Mouse (Mus musculus) hindbrain, embryonic 14.5 days (tissue): ENCODE results near the gene Olfr1107. TPM values are rescaled to one million over a fixed set of nuclear protein-coding genes. Genes with fewer than 3 reads are reported as not detected.

Experiments
- ATAC-seq: fragments of 200-750 bp; cut with Nextera tagmentation; 2 replicates; pipeline ENCODE4 v1.8.0; 2017; ENCODE audit warnings: moderate number of reproducible peaks, mild to moderate bottlenecking, moderate TSS enrichment, moderate library complexity; ENCODE audit not compliant: low FRiP score
- DNase-seq: peaks from one replicate; pipeline ENCODE4 v3.0.0-alpha.2; 2015; ENCODE audit warnings: low spot score
- H3K27ac ChIP-seq: fragments of 300-500 bp; sonication (generic); 2 replicates; pipeline ENCODE4 v1.5.1; 2014; ENCODE audit warnings: mild to moderate bottlenecking, moderate library complexity
- H3K27me3 ChIP-seq: fragments of 300-500 bp; sonication (generic); 2 replicates; pipeline ENCODE4 v1.6.1; 2014; ENCODE audit warnings: mild to moderate bottlenecking, low read length, mixed read lengths; ENCODE audit not compliant: control insufficient read depth, insufficient read depth
- H3K36me3 ChIP-seq: fragments of 300-500 bp; sonication (generic); replicated peaks from 2 replicates; pipeline ENCODE4 v1.6.1; 2014; ENCODE audit not compliant: control insufficient read depth, insufficient read depth
- H3K4me1 ChIP-seq: fragments of 300-500 bp; sonication (generic); replicated peaks from 2 replicates; pipeline ENCODE4 v1.6.1; 2014; ENCODE audit warnings: antibody characterized with exemption, low read length, mixed read lengths; ENCODE audit not compliant: control insufficient read depth, insufficient read depth
- H3K4me2 ChIP-seq: fragments of 300-500 bp; sonication (generic); replicated peaks from 2 replicates; pipeline ENCODE4 v1.6.1; 2014; ENCODE audit warnings: mild to moderate bottlenecking, moderate library complexity
- H3K4me3 ChIP-seq: fragments of 300-500 bp; sonication (generic); replicated peaks from 2 replicates; pipeline ENCODE4 v1.5.1; 2014; ENCODE audit warnings: mild to moderate bottlenecking, low read length
- H3K9ac ChIP-seq: fragments of 300-500 bp; sonication (generic); 2 replicates; pipeline ENCODE4 v1.6.1; 2014
- H3K9me3 ChIP-seq: fragments of 300-500 bp; sonication (generic); 2 replicates; pipeline ENCODE4 v1.6.1; 2016; ENCODE audit warnings: low read length; ENCODE audit not compliant: control insufficient read depth
- WGBS: fragments of 180-500 bp; shearing (Covaris S2); extraction: QIAGEN DNeasy Blood & Tissue Kit; methylation state at CpG from one replicate; pipeline ENCODE4 v1.1.7; 2014; 5-methylcytosine and 5-hydroxymethylcytosine counted together
- polyA plus RNA-seq: library from polyadenylated mRNA; unstranded; fragments of >200 nt; fragmentation: Nextera tagmentation; extraction: Ambion mirVana; gene quantifications from 2 replicates; pipeline ENCODE4 v1.2.1, GENCODE M21; 2014

The Olfr1107 gene
- polyA plus RNA-seq, result not detected in 2 replicates

DNA sequence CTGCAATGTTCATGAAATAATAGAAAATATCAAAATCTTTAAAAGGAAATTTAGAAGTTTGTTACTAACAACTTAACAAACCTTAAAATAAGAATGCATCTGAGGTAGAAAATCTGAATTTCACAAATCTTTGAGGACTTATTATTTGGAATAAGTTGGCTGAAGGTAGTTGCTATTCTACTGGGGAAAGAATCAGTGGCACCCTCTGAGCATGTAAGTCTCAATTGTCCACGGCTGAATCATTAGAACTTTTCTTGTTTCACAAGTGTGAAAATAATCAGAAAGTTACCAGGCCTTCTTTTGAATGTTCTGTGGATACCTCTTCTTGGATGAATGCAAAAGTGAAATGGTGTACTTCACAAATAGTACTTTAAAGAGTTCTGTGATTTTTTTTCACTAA is at the start of gene Olfr1107:
Olfr1107 (minus strand) TSS at position 101 of the 400 bp plus-strand sequence.
- no peaks in the 10 kb centered on the region for H3K9me3 ChIP-seq
- no peak within 1 kb of the TSS for H3K9ac ChIP-seq
- ATAC-seq (no peak), DNase-seq (no peak)
- no peaks in the 10 kb centered on the region for H3K36me3 ChIP-seq
- no peaks in the 10 kb centered on the region for H3K4me1 ChIP-seq
- no peak within 1 kb of the TSS for H3K27ac ChIP-seq
- no peak within 1 kb of the TSS for H3K4me2 ChIP-seq
- no peaks in the 10 kb centered on the region for H3K27me3 ChIP-seq
- 78% methylated on average over 1 of the region's 1 CpGs for WGBS
- no peak within 1 kb of the TSS for H3K4me3 ChIP-seq

DNA sequence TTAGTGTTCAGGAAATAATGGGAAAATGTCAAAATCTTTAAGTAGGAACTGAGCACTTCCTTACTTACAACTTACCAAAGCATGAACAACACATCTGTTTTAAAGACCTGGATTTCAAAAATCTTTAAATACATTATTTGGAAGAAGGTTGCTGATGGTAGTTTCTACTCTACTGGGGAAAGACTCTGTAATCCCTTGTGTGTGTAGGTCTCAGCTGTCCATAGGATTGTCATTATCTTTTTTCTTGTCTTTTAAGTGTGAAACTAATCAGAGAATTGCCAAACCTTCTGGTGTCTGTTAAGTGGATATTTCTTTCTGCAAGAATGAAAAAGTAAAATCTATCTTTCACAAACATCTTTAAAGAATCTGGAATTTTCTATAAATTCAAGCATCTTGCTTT is 38.9 kb upstream of the Olfr1107 start, which contains the start of gene Olfr259:
Olfr259 (minus strand) TSS at position 101 of the 400 bp plus-strand sequence.
- Histone ChIP-seq H3K9me3 (no peaks in the 10 kb centered on the region), H3K9ac (no peak within 1 kb of the TSS), H3K27me3 (no peaks in the 10 kb centered on the region), H3K4me3 (no peak within 1 kb of the TSS), H3K4me1 (no peaks in the 10 kb centered on the region), H3K27ac (no peak within 1 kb of the TSS), H3K36me3 (no peaks in the 10 kb centered on the region), H3K4me2 (no peak within 1 kb of the TSS)
- ATAC-seq (no peak), DNase-seq (no peak)

DNA sequence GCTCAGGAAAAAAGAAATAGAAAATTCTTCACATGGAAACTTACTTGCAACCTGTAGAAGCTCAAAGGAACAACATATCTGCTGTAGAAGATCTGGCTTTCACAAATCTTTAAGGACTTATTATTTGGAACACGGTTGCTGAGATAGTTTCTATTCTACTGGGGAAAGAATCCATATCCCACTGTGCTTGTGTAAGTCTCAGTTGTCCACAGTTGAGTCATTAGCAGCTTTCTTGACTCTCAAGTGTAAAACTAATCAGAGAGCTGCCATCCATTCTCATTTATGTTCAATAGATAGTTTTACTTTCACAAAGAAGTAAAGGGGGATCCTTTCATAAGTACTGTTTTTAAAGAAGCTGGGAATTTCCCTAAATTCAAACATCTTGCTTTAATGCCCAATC is 20.3 kb upstream of the Olfr1107 start, which contains the start of gene Olfr1109:
Olfr1109 (minus strand) TSS at position 101 of the 400 bp plus-strand sequence.
- no peaks in the 10 kb centered on the region for H3K27me3 ChIP-seq
- H3K27ac ChIP-seq, result no peak within 1 kb of the TSS
- H3K9ac ChIP-seq, result no peak within 1 kb of the TSS
- DNase-seq (no peak), ATAC-seq (no peak)
- 70% methylated on average over 1 of the region's 1 CpGs for WGBS
- H3K36me3 ChIP-seq, result no peaks in the 10 kb centered on the region
- no peaks in the 10 kb centered on the region for H3K9me3 ChIP-seq
- H3K4me1 ChIP-seq, result no peaks in the 10 kb centered on the region
- H3K4me2 ChIP-seq, result no peak within 1 kb of the TSS
- no peak within 1 kb of the TSS for H3K4me3 ChIP-seq

DNA sequence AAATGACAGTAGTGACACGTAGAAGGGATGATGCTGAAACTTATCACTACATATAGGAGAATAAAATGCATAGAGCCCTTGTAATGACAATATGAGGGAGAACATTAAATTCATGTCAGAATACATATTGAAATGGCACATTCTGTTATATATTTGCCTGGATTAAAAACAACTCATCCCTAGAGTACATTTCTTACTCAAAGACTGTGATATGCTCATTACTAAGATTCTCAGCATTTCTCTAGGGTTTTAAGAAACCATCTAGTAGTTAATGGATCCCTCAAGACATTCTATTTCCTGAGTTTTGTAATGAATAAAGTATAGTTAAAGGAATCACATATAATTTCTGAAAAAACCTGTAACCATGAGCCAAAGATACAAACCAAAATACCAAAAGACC is 23.4 kb downstream of the Olfr1107 start, which contains the start of gene Olfr1106:
Olfr1106 (minus strand) TSS at position 101 of the 400 bp plus-strand sequence.
- no peaks in the 10 kb centered on the region for H3K4me1 ChIP-seq
- no peak within 1 kb of the TSS for H3K9ac ChIP-seq
- DNase-seq (no peak), ATAC-seq (no peak)
- WGBS, result 81% methylated on average over 1 of the region's 1 CpGs
- no peaks in the 10 kb centered on the region for H3K27me3 ChIP-seq
- H3K9me3 ChIP-seq, result no peaks in the 10 kb centered on the region
- no peak within 1 kb of the TSS for H3K4me2 ChIP-seq
- no peaks in the 10 kb centered on the region for H3K36me3 ChIP-seq
- no peak within 1 kb of the TSS for H3K27ac ChIP-seq
- no peak within 1 kb of the TSS for H3K4me3 ChIP-seq

DNA sequence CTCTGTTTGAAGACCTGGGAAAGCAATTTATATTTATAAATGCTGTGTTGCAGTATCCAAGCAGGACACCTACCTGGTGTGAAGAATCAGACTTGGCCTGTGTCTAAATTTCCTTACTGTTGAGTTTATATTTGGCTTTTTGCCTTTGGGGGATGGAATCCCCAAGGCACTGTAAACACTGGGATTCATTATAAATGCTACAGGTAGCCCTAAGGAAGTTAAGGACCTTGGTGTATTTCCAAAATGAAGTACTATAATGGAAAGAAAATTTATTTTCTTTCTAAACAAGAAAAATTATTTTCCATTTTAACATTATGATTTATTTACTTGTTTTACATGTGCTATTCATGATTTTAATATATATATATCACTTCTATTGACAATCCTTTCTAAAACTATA is 39.2 kb downstream of the Olfr1107 start, which contains the start of gene Olfr1105:
Olfr1105 (minus strand) TSS at position 101 of the 400 bp plus-strand sequence.
- ATAC-seq (no peak), DNase-seq (no peak)
- H3K9ac ChIP-seq, result no peak within 1 kb of the TSS

DNA sequence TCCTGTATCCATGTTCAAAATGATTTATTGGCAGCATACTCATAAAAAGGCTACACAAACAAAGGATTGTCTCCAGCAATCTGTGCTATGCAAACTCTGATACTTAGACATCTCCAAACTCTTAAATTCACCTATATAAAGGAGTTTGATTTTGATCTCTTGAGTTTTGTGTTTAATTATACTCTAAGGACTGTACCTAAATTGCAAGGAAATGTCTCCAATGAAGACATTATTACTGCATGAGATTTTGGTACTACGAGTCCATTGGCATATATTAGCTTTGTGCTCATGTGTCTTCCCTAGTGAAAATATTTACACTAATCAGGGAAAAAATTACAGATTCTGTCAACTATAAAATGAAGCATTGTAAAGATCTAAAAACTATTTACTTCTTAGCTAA is 48.6 kb downstream of the Olfr1107 start, which contains the start of gene Olfr1104:
Olfr1104 (minus strand) TSS at position 101 of the 400 bp plus-strand sequence.
- 88% methylated on average over 1 of the region's 1 CpGs for WGBS

More for the DNA sequence above, 39.2 kb downstream of the Olfr1107 start, which contains the start of gene Olfr1105:
- Histone ChIP-seq H3K36me3 (no peaks in the 10 kb centered on the region), H3K9me3 (no peaks in the 10 kb centered on the region), H3K27me3 (no peaks in the 10 kb centered on the region), H3K4me1 (no peaks in the 10 kb centered on the region), H3K27ac (no peak within 1 kb of the TSS), H3K4me2 (no peak within 1 kb of the TSS), H3K4me3 (no peak within 1 kb of the TSS)

More for the DNA sequence above, 48.6 kb downstream of the Olfr1107 start, which contains the start of gene Olfr1104:
- no peaks in the 10 kb centered on the region for H3K9me3 ChIP-seq
- no peaks in the 10 kb centered on the region for H3K27me3 ChIP-seq
- no peak within 1 kb of the TSS for H3K27ac ChIP-seq
- no peaks in the 10 kb centered on the region for H3K36me3 ChIP-seq
- DNase-seq (no peak), ATAC-seq (no peak)
- no peak within 1 kb of the TSS for H3K4me2 ChIP-seq
- H3K9ac ChIP-seq, result no peak within 1 kb of the TSS
- H3K4me3 ChIP-seq, result no peak within 1 kb of the TSS
- H3K4me1 ChIP-seq, result no peaks in the 10 kb centered on the region

Other genes with a start within 250 kb of the Olfr1107 start
- not detected in 2 replicates for gene Olfr1095, start 224.1 kb downstream of the Olfr1107 start, polyA plus RNA-seq
- not detected in 2 replicates for gene Gm13723, start 201.0 kb downstream of the Olfr1107 start, polyA plus RNA-seq
- not detected in 2 replicates for gene Olfr1097, start 183.6 kb downstream of the Olfr1107 start, polyA plus RNA-seq
- not detected in 2 replicates for gene Olfr1098, start 151.3 kb downstream of the Olfr1107 start, polyA plus RNA-seq
- gene Olfr1099, start 115.1 kb downstream of the Olfr1107 start, polyA plus RNA-seq, result not detected in 2 replicates
- gene Olfr1100, start 95.9 kb downstream of the Olfr1107 start, polyA plus RNA-seq, result not detected in 2 replicates
- not detected in 2 replicates for gene Olfr1101, start 84.6 kb downstream of the Olfr1107 start, polyA plus RNA-seq
- not detected in 2 replicates for gene Olfr1102, start 77.4 kb downstream of the Olfr1107 start, polyA plus RNA-seq
- gene Olfr1104, start 48.7 kb downstream of the Olfr1107 start, polyA plus RNA-seq, result not detected in 2 replicates
- not detected in 2 replicates for gene Olfr1105, start 39.3 kb downstream of the Olfr1107 start, polyA plus RNA-seq
- gene Olfr1106, start 23.5 kb downstream of the Olfr1107 start, polyA plus RNA-seq, result not detected in 2 replicates
- gene Olfr1109, start 20.2 kb upstream of the Olfr1107 start, polyA plus RNA-seq, result not detected in 2 replicates
- not detected in 2 replicates for gene Olfr259, start 38.8 kb upstream of the Olfr1107 start, polyA plus RNA-seq
- not detected in 2 replicates for gene Olfr1110, start 64.5 kb upstream of the Olfr1107 start, polyA plus RNA-seq
- gene Olfr1111, start 76.8 kb upstream of the Olfr1107 start, polyA plus RNA-seq, result not detected in 2 replicates
- gene Olfr1112, start 112.0 kb upstream of the Olfr1107 start, polyA plus RNA-seq, result not detected in 2 replicates
- gene Olfr1113, start 133.2 kb upstream of the Olfr1107 start, polyA plus RNA-seq, result not detected in 2 replicates
- not detected in 2 replicates for gene Olfr1115, start 172.2 kb upstream of the Olfr1107 start, polyA plus RNA-seq
- not detected in 2 replicates for gene Olfr1116, start 191.7 kb upstream of the Olfr1107 start, polyA plus RNA-seq
- gene Olfr1118, start 231.8 kb upstream of the Olfr1107 start, polyA plus RNA-seq, result not detected in 2 replicates